Mouse (Mus musculus) midbrain, embryonic 12.5 days (tissue): Measurements from ENCODE around the gene Pde4d. TPM values are rescaled to one million over a fixed set of nuclear protein-coding genes. Genes with fewer than 3 reads are reported as not detected.

Experiments used
- ATAC-seq: fragments of 200-750 bp; cut with Nextera tagmentation; 2 replicates; pipeline ENCODE4 v1.8.0; 2017; ENCODE audit warnings: low read depth, moderate TSS enrichment, moderate library complexity; ENCODE audit not compliant: low FRiP score
- H3K27ac ChIP-seq: fragments of 300-500 bp; sonication (generic); replicated peaks from 2 replicates; pipeline ENCODE4 v1.5.1; 2016; ENCODE audit warnings: mild to moderate bottlenecking
- H3K27me3 ChIP-seq: fragments of 300-500 bp; sonication (generic); 2 replicates; pipeline ENCODE4 v1.6.1; 2016; ENCODE audit warnings: mild to moderate bottlenecking
- H3K36me3 ChIP-seq: fragments of 300-500 bp; sonication (generic); 2 replicates; pipeline ENCODE4 v1.6.1; 2016
- H3K4me1 ChIP-seq: fragments of 300-500 bp; sonication (generic); 2 replicates; pipeline ENCODE4 v1.6.1; 2016
- H3K4me2 ChIP-seq: fragments of 300-500 bp; sonication (generic); replicated peaks from 2 replicates; pipeline ENCODE4 v1.6.1; 2016; ENCODE audit warnings: mild to moderate bottlenecking, moderate library complexity
- H3K4me3 ChIP-seq: fragments of 300-500 bp; sonication (generic); 2 replicates; pipeline ENCODE4 v1.5.1; 2016; ENCODE audit warnings: mild to moderate bottlenecking
- H3K9ac ChIP-seq: fragments of 300-500 bp; sonication (generic); replicated peaks from 2 replicates; pipeline ENCODE4 v1.6.1; 2016; ENCODE audit warnings: mild to moderate bottlenecking, moderate library complexity
- H3K9me3 ChIP-seq: fragments of 300-500 bp; sonication (generic); 2 replicates; pipeline ENCODE4 v1.6.1; 2016; ENCODE audit warnings: mild to moderate bottlenecking
- WGBS: fragments of 180-500 bp; shearing (Covaris S2); methylation state at CpG from one replicate; pipeline ENCODE4 v1.1.7; 2016; 5-methylcytosine and 5-hydroxymethylcytosine counted together
- polyA plus RNA-seq: library from polyadenylated mRNA; unstranded; fragments of >200 nt; fragmentation: Nextera tagmentation; extraction: Ambion mirVana; gene quantifications from 2 replicates; pipeline ENCODE4 v1.2.1, GENCODE M21; 2016

Gene Pde4d
- polyA plus RNA-seq, 1 experiment from 2014 or later: 21.4 TPM

GRCm38 (mm10) chr13:109249315-109249714, 799.6 kb downstream of the Pde4d start:
- Histone ChIP-seq H3K36me3 (no peaks in the 10 kb centered on the region), H3K9me3 (no peaks in the 10 kb centered on the region)

GRCm38 (mm10) chr13:109255634-109256033, 805.9 kb downstream of the Pde4d start:
- no peak overlapping the region for H3K4me3 ChIP-seq
- no peaks in the 10 kb centered on the region for H3K36me3 ChIP-seq
- no peak overlapping the region for H3K4me2 ChIP-seq
- no peak for ATAC-seq
- H3K27me3 ChIP-seq: no peaks in the 10 kb centered on the region
- no peak overlapping the region for H3K9ac ChIP-seq
- H3K27ac ChIP-seq: no peak overlapping the region
- H3K9me3 ChIP-seq: no peaks in the 10 kb centered on the region
- H3K4me1 ChIP-seq: peaks cover 3% of the 10 kb centered on the region; the same call in 1 of the 2 replicates
- 77% methylated on average over 4 of the region's 4 CpGs for WGBS

More at GRCm38 (mm10) chr13:109249315-109249714, 799.6 kb downstream of the Pde4d start:
- H3K27me3 ChIP-seq: no peaks in the 10 kb centered on the region
- no peak overlapping the region for H3K4me2 ChIP-seq
- no peak overlapping the region for H3K9ac ChIP-seq
- no peaks in the 10 kb centered on the region; the same call in 1 of the 2 replicates for H3K4me1 ChIP-seq
- ATAC-seq: no peak
- no peak overlapping the region for H3K27ac ChIP-seq
- no peak overlapping the region for H3K4me3 ChIP-seq

DNA sequence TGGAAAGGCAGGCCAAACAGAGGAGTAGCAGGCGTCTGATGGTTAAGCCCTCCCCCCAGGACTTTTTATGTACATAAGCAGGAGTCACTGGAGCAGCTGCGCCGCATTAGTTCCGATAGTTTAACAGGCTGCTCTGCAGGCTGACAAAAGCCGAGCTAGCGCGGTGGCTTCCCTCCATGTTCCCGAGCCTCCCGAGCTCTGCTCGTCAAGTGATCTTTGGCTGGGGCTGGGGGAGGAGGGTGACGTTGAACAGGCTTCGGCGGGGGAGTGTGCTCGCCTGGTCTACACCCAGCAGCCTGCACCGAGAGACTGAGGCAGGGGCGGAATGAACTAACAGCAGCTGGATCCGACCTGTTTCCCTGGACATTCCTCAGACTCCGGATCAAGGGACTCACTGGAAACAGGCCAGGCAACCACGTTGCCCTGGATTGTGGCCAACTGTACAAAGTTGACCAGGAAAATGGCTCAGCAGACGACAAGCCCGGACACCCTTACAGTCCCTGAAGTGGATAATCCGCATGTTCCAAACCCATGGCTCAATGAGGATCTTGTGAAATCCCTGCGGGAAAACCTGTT, 810.6 kb downstream of the Pde4d start:
- WGBS: under 1% methylated on average over 23 of the region's 23 CpGs
- ATAC-seq: peak; percentile 95
- Histone ChIP-seq H3K9me3 (no peaks in the 10 kb centered on the region), H3K4me2 (peak overlapping the region; percentile 75), H3K4me1 (peaks cover 12% of the 10 kb centered on the region), H3K4me3 (peak overlapping the region; percentile 52), H3K36me3 (no peaks in the 10 kb centered on the region), H3K27me3 (no peaks in the 10 kb centered on the region), H3K27ac (peak overlapping the region; percentile 75), H3K9ac (peak overlapping the region; percentile 56)

- 0% methylated on average over 17 of the region's 17 CpGs for WGBS
- Histone ChIP-seq H3K4me1 (peaks cover 12% of the 10 kb centered on the region), H3K4me2 (peak overlapping the region; percentile 75), H3K27ac (peak overlapping the region; percentile 75), H3K4me3 (peak overlapping the region; percentile 52), H3K9me3 (no peaks in the 10 kb centered on the region), H3K27me3 (no peaks in the 10 kb centered on the region), H3K36me3 (no peaks in the 10 kb centered on the region), H3K9ac (peak overlapping the region; percentile 56)
- peak; percentile 62 for ATAC-seq
Observed at GRCm38 (mm10) chr13:109260796-109261516, 811.2 kb downstream of the Pde4d start.

DNA sequence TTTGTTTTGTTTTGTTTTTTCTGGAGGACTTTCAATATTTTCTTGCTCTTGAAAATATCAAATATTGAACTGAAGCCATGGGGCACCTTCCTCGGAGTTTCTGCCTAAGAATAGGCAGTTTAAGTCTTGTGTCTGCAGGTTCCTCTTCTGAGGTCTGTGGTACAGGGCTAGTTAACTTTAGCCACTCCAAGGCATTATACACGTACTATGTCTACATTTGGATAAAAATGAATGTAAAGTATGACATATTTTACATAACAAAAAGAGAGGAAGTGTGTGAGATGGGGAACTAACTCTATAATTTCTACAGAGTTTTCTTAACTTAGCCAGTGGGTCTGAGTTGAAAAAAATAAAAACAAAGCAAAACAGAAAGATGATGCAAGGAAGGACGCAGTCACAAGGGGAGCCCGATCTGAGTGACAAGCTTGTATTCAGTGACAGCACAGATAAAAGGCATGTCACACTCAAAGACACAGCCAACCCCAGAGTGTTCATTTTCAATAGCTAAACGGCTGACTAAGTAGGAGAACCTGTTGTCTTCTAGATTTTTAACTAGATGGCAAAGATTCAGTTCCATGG, 812.0 kb downstream of the Pde4d start:
- ATAC-seq: no peak
- peaks cover 12% of the 10 kb centered on the region for H3K4me1 ChIP-seq
- H3K9ac ChIP-seq: no peak overlapping the region
- H3K9me3 ChIP-seq: no peaks in the 10 kb centered on the region
- peak overlapping the region; percentile 52 for H3K4me3 ChIP-seq
- H3K36me3 ChIP-seq: no peaks in the 10 kb centered on the region
- H3K27me3 ChIP-seq: no peaks in the 10 kb centered on the region
- 11% methylated on average over 5 of the region's 5 CpGs for WGBS
- H3K4me2 ChIP-seq: peak overlapping the region; percentile 75
- H3K27ac ChIP-seq: no peak overlapping the region

GRCm38 (mm10) chr13:109262501-109262900, 812.8 kb downstream of the Pde4d start:
- H3K9me3 ChIP-seq: no peaks in the 10 kb centered on the region
- ATAC-seq: no peak
- no peaks in the 10 kb centered on the region for H3K36me3 ChIP-seq
- peak overlapping the region; percentile 75 for H3K4me2 ChIP-seq
- H3K9ac ChIP-seq: no peak overlapping the region
- H3K27ac ChIP-seq: no peak overlapping the region
- H3K4me1 ChIP-seq: peaks cover 12% of the 10 kb centered on the region
- 86% methylated on average over 5 of the region's 5 CpGs for WGBS
- H3K4me3 ChIP-seq: no peak overlapping the region
- H3K27me3 ChIP-seq: no peaks in the 10 kb centered on the region

DNA sequence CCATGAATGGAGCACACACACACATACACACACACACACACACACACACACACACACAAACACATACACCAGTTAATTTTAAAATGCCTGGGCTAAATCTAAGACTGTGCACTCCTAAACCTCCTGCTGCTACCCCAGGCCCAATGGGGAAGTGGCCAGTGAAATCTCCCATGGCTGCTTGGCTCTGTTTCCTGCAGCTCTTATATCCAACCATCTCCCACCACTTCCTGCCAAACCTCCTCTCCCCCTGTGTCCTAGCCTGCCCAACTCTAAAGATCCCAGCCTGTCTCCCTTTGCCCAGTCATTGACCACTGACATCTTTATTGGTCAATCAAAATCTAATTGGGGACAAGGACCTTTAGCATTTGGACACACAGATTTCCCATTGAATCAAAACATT, 814.1 kb downstream of the Pde4d start:
- H3K4me2 ChIP-seq: no peak overlapping the region
- no peaks in the 10 kb centered on the region for H3K27me3 ChIP-seq
- ATAC-seq: no peak
- no peak overlapping the region for H3K27ac ChIP-seq
- H3K9me3 ChIP-seq: no peaks in the 10 kb centered on the region
- peaks cover 12% of the 10 kb centered on the region for H3K4me1 ChIP-seq
- no peak overlapping the region for H3K9ac ChIP-seq
- H3K4me3 ChIP-seq: no peak overlapping the region
- no peaks in the 10 kb centered on the region for H3K36me3 ChIP-seq

DNA sequence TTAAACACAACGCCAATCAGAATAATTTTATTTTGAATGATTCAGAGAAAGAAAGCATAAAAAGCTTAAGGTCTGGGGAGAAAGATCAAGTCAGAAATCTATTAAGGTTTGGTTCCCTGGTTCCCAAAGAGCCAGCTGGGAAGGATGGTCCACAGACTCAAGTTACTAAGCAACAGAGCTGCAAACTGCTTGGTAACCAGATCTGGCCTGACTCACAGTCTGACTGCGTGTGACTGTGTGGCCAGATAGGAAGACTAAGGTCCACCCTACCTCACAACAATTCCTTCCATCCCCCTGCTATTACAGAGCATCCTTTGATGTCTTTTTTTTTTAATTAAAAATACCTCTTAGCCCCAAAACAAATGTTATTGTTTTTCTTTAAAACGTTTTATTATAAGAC, 818.5 kb downstream of the Pde4d start:
- 47% methylated on average over 3 of the region's 3 CpGs for WGBS
- ATAC-seq: no peak
- Histone ChIP-seq H3K9ac (no peak overlapping the region), H3K4me1 (no peaks in the 10 kb centered on the region; the same call in 1 of the 2 replicates), H3K27ac (no peak overlapping the region), H3K27me3 (no peaks in the 10 kb centered on the region), H3K9me3 (no peaks in the 10 kb centered on the region), H3K4me2 (no peak overlapping the region), H3K4me3 (no peak overlapping the region), H3K36me3 (no peaks in the 10 kb centered on the region)

GRCm38 (mm10) chr13:109268659-109269322, 819.0 kb downstream of the Pde4d start:
- H3K9me3 ChIP-seq: no peaks in the 10 kb centered on the region
- H3K4me1 ChIP-seq: no peaks in the 10 kb centered on the region; the same call in 1 of the 2 replicates
- H3K27ac ChIP-seq: no peak overlapping the region
- H3K4me2 ChIP-seq: no peak overlapping the region
- no peak for ATAC-seq
- no peaks in the 10 kb centered on the region for H3K27me3 ChIP-seq
- H3K4me3 ChIP-seq: no peak overlapping the region
- 90% methylated on average over 4 of the region's 4 CpGs for WGBS
- H3K9ac ChIP-seq: no peak overlapping the region
- no peaks in the 10 kb centered on the region for H3K36me3 ChIP-seq

- no peak overlapping the region for H3K27ac ChIP-seq
- 0 out of 2 replicates have a peak, but pooled peaks cover 3% of the 10 kb centered on the region for H3K4me1 ChIP-seq
- H3K9ac ChIP-seq: no peak overlapping the region
- H3K4me3 ChIP-seq: no peak overlapping the region
- H3K36me3 ChIP-seq: no peaks in the 10 kb centered on the region
- 0 out of 2 replicates have a peak, but pooled peaks cover 3% of the 10 kb centered on the region for H3K9me3 ChIP-seq
- no peak for ATAC-seq
- H3K27me3 ChIP-seq: no peaks in the 10 kb centered on the region
- H3K4me2 ChIP-seq: no peak overlapping the region
- 92% methylated on average over 10 of the region's 10 CpGs for WGBS
Observed at GRCm38 (mm10) chr13:109274869-109275268, 825.1 kb downstream of the Pde4d start.

DNA sequence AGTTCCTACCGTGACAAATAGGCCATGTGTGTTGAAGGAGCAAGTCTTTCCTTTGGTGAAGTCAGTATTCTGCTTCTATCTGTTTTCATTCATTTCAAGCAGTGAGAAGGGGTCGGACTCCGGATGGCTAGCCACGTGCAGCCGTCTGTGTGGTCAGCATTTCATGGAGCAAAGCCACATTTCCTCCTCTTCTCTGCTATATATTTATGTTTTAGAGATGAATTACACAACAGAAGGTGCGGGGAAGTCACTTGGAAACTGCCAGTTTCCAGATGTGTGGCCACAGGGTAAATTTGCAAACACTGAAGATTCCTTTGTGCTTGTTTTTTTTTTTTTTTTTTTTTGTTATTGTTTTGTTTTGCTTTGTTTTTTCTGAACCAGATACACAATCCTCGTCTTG, 828.0 kb downstream of the Pde4d start:
- 75% methylated on average over 7 of the region's 7 CpGs for WGBS
- ATAC-seq: no peak

GRCm38 (mm10) chr13:109278504-109278912, 828.8 kb downstream of the Pde4d start:
- ATAC-seq: peak; percentile 60; the same call in 1 of the 2 replicates
- 0 out of 2 replicates have a peak, but pooled peaks cover 3% of the 10 kb centered on the region for H3K9me3 ChIP-seq

More for the DNA sequence above, 828.0 kb downstream of the Pde4d start:
- Histone ChIP-seq H3K9ac (no peak overlapping the region), H3K27me3 (no peaks in the 10 kb centered on the region), H3K36me3 (no peaks in the 10 kb centered on the region), H3K4me3 (no peak overlapping the region), H3K4me2 (no peak overlapping the region), H3K27ac (no peak overlapping the region), H3K4me1 (0 out of 2 replicates have a peak, but pooled peaks cover 3% of the 10 kb centered on the region), H3K9me3 (0 out of 2 replicates have a peak, but pooled peaks cover 3% of the 10 kb centered on the region)

More at GRCm38 (mm10) chr13:109278504-109278912, 828.8 kb downstream of the Pde4d start:
- Histone ChIP-seq H3K9ac (no peak overlapping the region), H3K36me3 (no peaks in the 10 kb centered on the region), H3K4me2 (no peak overlapping the region), H3K4me1 (0 out of 2 replicates have a peak, but pooled peaks cover 3% of the 10 kb centered on the region), H3K4me3 (no peak overlapping the region), H3K27ac (no peak overlapping the region), H3K27me3 (no peaks in the 10 kb centered on the region)
- 64% methylated on average over 10 of the region's 10 CpGs for WGBS
